Mouse (Mus musculus) stomach, postnatal 0 days (tissue): Measurements from ENCODE around the gene Nrf1.

ENCODE experiments used
- CTCF ChIP-seq: IDR thresholded peaks from 2 replicates; pipeline ENCODE4 v1.5.1; 2016; ENCODE audit warnings: antibody characterized with exemption, low read depth, mild to moderate bottlenecking, moderate library complexity
- EP300 ChIP-seq: optimal IDR thresholded peaks from 2 replicates; pipeline ENCODE3; 2016; ENCODE audit warnings: antibody characterized with exemption

- TF ChIP-seq CTCF, result no peak
- no peak for TF ChIP-seq EP300
These were observed 344 bp downstream of the Nrf1 start for GRCm38 (mm10) chr6:30048163-30048500.
